ENCODE assay signal across 32 mouse cellular contexts in the genomic region with DNA sequence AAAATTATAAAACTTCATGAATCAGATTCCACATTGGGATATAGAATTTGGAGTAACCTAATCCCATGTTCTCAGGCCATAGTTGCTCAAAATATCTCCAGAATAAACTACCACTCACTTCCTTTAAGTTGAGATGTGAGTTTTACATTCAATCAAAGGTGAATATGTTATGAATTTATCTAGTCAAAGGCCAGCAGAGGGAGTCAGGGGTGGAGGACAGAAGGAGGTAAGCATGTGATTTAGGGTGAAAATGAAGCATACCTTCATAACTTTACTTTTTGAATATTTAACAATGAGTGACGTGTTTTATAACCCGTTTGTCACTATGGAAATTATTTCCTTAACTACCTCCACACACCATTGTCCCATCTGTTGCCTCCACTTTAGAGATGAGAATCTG. TPM values are rescaled to one million over a fixed set of nuclear protein-coding genes. Genes with fewer than 3 reads are reported as not detected.
A peak's percentile ranks its signal among the peaks of the same experiment; 100 is the strongest.
DNase-seq lines count a peak whose midpoint lies in the region; ATAC-seq and TF ChIP-seq lines count a peak whose summit lies in the region.
"Had no signal": no experiment of that assay in that cellular context is flagged by ENCODE, and none has a peak within 500 bp of the region (broad histone marks: within the 10 kb centered on the region; RNA-seq: fewer than 3 reads in every experiment).

No protein-coding gene starts in this region.

- peaks cover 9% of the 10 kb centered on the region for H3K4me1 ChIP-seq in intestine, postnatal 0 days (replicated peaks; ENCODE audit: control insufficient read depth, insufficient read depth, low read length)
- H3K4me1 ChIP-seq in intestine, embryonic 16.5 days (ENCODE audit: control insufficient read depth, insufficient read depth, low read length) = peaks cover 10% of the 10 kb centered on the region
- peaks cover 16% of the 10 kb centered on the region for H3K4me1 ChIP-seq in liver, postnatal 0 days (ENCODE audit: insufficient read depth)

- TF ChIP-seq CTCF in intestine, postnatal 0 days (IDR thresholded peaks at IDR 0.05; ENCODE audit: low read depth) = peak; percentile 32; the same call in 1 of the 2 replicates
- TF ChIP-seq CTCF in liver, postnatal 0 days (IDR thresholded peaks at IDR 0.05; ENCODE audit: low read depth) = peak; percentile 34
- no peak for TF ChIP-seq CTCF in gastrocnemius, adult 2 months (IDR thresholded peaks at IDR 0.05)

- no peak overlapping the region for H3K4me2 ChIP-seq in intestine, postnatal 0 days (replicated peaks; ENCODE audit: low read depth)
- no peak overlapping the region for H3K4me2 ChIP-seq in intestine, embryonic 16.5 days (ENCODE audit: low read depth, low read length)
- no peak overlapping the region for H3K4me2 ChIP-seq in liver, postnatal 0 days (ENCODE audit: low read depth, low read length)
- H3K4me2 ChIP-seq: heart, embryonic 13.5 days; hindbrain, embryonic 14.5 days; intestine, embryonic 15.5 days; limb, embryonic 15.5 days; lung, embryonic 14.5 days; neural tube, embryonic 13.5 days had no signal

- no peaks in the 10 kb centered on the region for H3K36me3 ChIP-seq in intestine, postnatal 0 days (ENCODE audit: control insufficient read depth, insufficient read depth)
- no peaks in the 10 kb centered on the region for H3K36me3 ChIP-seq in intestine, embryonic 16.5 days (ENCODE audit: control insufficient read depth, insufficient read depth, low read length)
- no peaks in the 10 kb centered on the region for H3K36me3 ChIP-seq in liver, postnatal 0 days (replicated peaks; ENCODE audit: insufficient read depth, low read length)
- H3K36me3 ChIP-seq: embryonic facial prominence, embryonic 10.5 days; heart, embryonic 13.5 days; intestine, embryonic 15.5 days; kidney, embryonic 15.5 days; limb, embryonic 15.5 days; neural tube, embryonic 13.5 days had no signal

- H3K9me3 ChIP-seq in intestine, postnatal 0 days (ENCODE audit: control insufficient read depth) = no peaks in the 10 kb centered on the region
- no peaks in the 10 kb centered on the region for H3K9me3 ChIP-seq in intestine, embryonic 16.5 days (ENCODE audit: control insufficient read depth, low read length)
- H3K9me3 ChIP-seq in liver, postnatal 0 days (ENCODE audit: low read length) = no peaks in the 10 kb centered on the region
- H3K9me3 ChIP-seq: embryonic facial prominence, embryonic 10.5 days; heart, embryonic 13.5 days; intestine, embryonic 15.5 days; kidney, embryonic 15.5 days; limb, embryonic 15.5 days; neural tube, embryonic 13.5 days had no signal

- 85% methylated on average over 2 of the region's 2 CpGs for WGBS in intestine, postnatal 0 days
- 90% methylated on average over 2 of the region's 2 CpGs for WGBS in intestine, embryonic 16.5 days
- WGBS in liver, postnatal 0 days (ENCODE audit: insufficient replicate concordance) = 79% methylated on average over 2 of the region's 2 CpGs

- no peak overlapping the region for H3K27ac ChIP-seq in intestine, postnatal 0 days (ENCODE audit: low read depth, low read length)
- H3K27ac ChIP-seq in intestine, embryonic 16.5 days (ENCODE audit: low read length) = no peak overlapping the region
- no peak overlapping the region for H3K27ac ChIP-seq in liver, postnatal 0 days (ENCODE audit: low read depth)
- H3K27ac ChIP-seq in gastrocnemius, adult 2 months = no peak overlapping the region
- H3K27ac ChIP-seq: embryonic facial prominence, embryonic 10.5 days; heart, adult 2 months; heart, embryonic 13.5 days; hindbrain, embryonic 14.5 days; intestine, embryonic 15.5 days; kidney, embryonic 15.5 days; left cerebral cortex, adult 2 months; limb, embryonic 15.5 days; neural tube, embryonic 13.5 days had no signal

- ATAC-seq in intestine, postnatal 0 days = no peak
- no peak for ATAC-seq in intestine, embryonic 16.5 days
- ATAC-seq in liver, postnatal 0 days = no peak
- ATAC-seq: forebrain, postnatal 0 days; intestine, embryonic 15.5 days had no signal

- DNase-seq in thymus, postnatal 14 days = peak; percentile 50
- DNase-seq in thymus, postnatal 25 days = no peak
- no peak for DNase-seq in liver, postnatal 0 days
- DNase-seq in gastrocnemius, adult 2 months = no peak
- no peak for DNase-seq in cerebellum, postnatal 25 days
- DNase-seq: adrenal gland, postnatal 36 days; cerebellum, adult 11 months; cerebellum, adult 9-11 months; forebrain, postnatal 0 days; gastrocnemius, postnatal 25 days; heart, adult 2 months; heart, postnatal 14 days; kidney, postnatal 36 days; left cerebral cortex, postnatal 4 days; lung, embryonic 14.5 days; lung, postnatal 4 days; midbrain, embryonic 14.5 days had no signal

- H3K4me3 ChIP-seq in intestine, postnatal 0 days (ENCODE audit: low read depth, low read length) = no peak overlapping the region
- H3K4me3 ChIP-seq in intestine, embryonic 16.5 days (ENCODE audit: low read length) = no peak overlapping the region
- no peak overlapping the region for H3K4me3 ChIP-seq in liver, postnatal 0 days (ENCODE audit: low read depth, low read length)
- H3K4me3 ChIP-seq in gastrocnemius, adult 2 months = no peak overlapping the region
- H3K4me3 ChIP-seq: embryonic facial prominence, embryonic 10.5 days; heart, adult 2 months; heart, embryonic 13.5 days; intestine, embryonic 15.5 days; kidney, embryonic 15.5 days; left cerebral cortex, adult 2 months; limb, embryonic 15.5 days; neural tube, embryonic 13.5 days had no signal

- H3K27me3 ChIP-seq in intestine, postnatal 0 days (replicated peaks; ENCODE audit: control insufficient read depth, insufficient read depth, low read length) = no peaks in the 10 kb centered on the region
- H3K27me3 ChIP-seq in intestine, embryonic 16.5 days (replicated peaks; ENCODE audit: control insufficient read depth, insufficient read depth, low read length) = no peaks in the 10 kb centered on the region
- no peaks in the 10 kb centered on the region for H3K27me3 ChIP-seq in liver, postnatal 0 days (ENCODE audit: insufficient read depth, low read length)
- H3K27me3 ChIP-seq: heart, embryonic 13.5 days; intestine, embryonic 15.5 days; kidney, embryonic 15.5 days; limb, embryonic 15.5 days; neural tube, embryonic 13.5 days had no signal

- no peak overlapping the region for H3K9ac ChIP-seq in intestine, postnatal 0 days (ENCODE audit: low read depth, low read length)
- H3K9ac ChIP-seq in intestine, embryonic 16.5 days (ENCODE audit: low read depth, low read length) = no peak overlapping the region
- H3K9ac ChIP-seq in liver, postnatal 0 days (replicated peaks) = no peak overlapping the region
- H3K9ac ChIP-seq: forebrain, postnatal 0 days; heart, embryonic 13.5 days; hindbrain, embryonic 14.5 days; intestine, embryonic 15.5 days; kidney, embryonic 15.5 days; limb, embryonic 15.5 days; lung, embryonic 14.5 days; neural tube, embryonic 13.5 days had no signal

- intact Hi-C loops in gastrocnemius, adult 2 months (cut with DNase I) = no loop called here

- TF ChIP-seq EP300 in liver, postnatal 0 days (IDR thresholded peaks at IDR 0.05; ENCODE audit: low read depth) = no peak

RNA-seq across cellular contexts. Expression of gene Hist2h3c2, which starts 4.0 kb away (rescaled TPM):
- polyA plus RNA-seq in intestine, postnatal 0 days (2015; fragmentation: Nextera tagmentation; extraction: Ambion mirVana) = 1.1 and 1.5 TPM in 2 replicates
- 2.9 and 3.7 TPM in 2 replicates for polyA plus RNA-seq in intestine, embryonic 16.5 days (2015; fragmentation: Nextera tagmentation; extraction: Ambion mirVana)
- polyA plus RNA-seq in liver, postnatal 0 days (2015; fragmentation: Nextera tagmentation; extraction: Ambion mirVana) = 5.0 and 8.1 TPM in 2 replicates
- total RNA-seq in gastrocnemius, adult 2 months (2021) = 1 to 10 TPM; 5.4 to 5.6 TPM

RNA-seq across cellular contexts. Expression of gene Hist2h2aa2, which starts 5.2 kb away (rescaled TPM):
- polyA plus RNA-seq in intestine, postnatal 0 days (2015; fragmentation: Nextera tagmentation; extraction: Ambion mirVana) = 87.4 and 108 TPM in 2 replicates
- polyA plus RNA-seq in intestine, embryonic 16.5 days (2015; fragmentation: Nextera tagmentation; extraction: Ambion mirVana) = 37.3 and 43.2 TPM in 2 replicates
- polyA plus RNA-seq in liver, postnatal 0 days (2015; fragmentation: Nextera tagmentation; extraction: Ambion mirVana) = 224 and 229 TPM in 2 replicates
- 100 to 1,000 TPM; 172 to 190 TPM for total RNA-seq in gastrocnemius, adult 2 months (2021)

RNA-seq across cellular contexts. Expression of gene Hist2h2aa1, which starts 10.4 kb away (rescaled TPM):
- polyA plus RNA-seq in intestine, postnatal 0 days (2015; fragmentation: Nextera tagmentation; extraction: Ambion mirVana) = 30.6 and 55.7 TPM in 2 replicates
- polyA plus RNA-seq in intestine, embryonic 16.5 days (2015; fragmentation: Nextera tagmentation; extraction: Ambion mirVana) = 13.7 and 14.1 TPM in 2 replicates
- polyA plus RNA-seq in liver, postnatal 0 days (2015; fragmentation: Nextera tagmentation; extraction: Ambion mirVana) = 107 and 123 TPM in 2 replicates
- total RNA-seq in gastrocnemius, adult 2 months (2021) = 1 to 10 TPM in 1 of 2 experiments, not detected in 1; 2.7 TPM
- polyA plus RNA-seq: C2C12 had no signal

RNA-seq across cellular contexts. Expression of gene Hist2h3c1, which starts 11.6 kb away (rescaled TPM):
- polyA plus RNA-seq in intestine, postnatal 0 days (2015; fragmentation: Nextera tagmentation; extraction: Ambion mirVana) = 0.42 and 1.1 TPM in 2 replicates
- polyA plus RNA-seq in intestine, embryonic 16.5 days (2015; fragmentation: Nextera tagmentation; extraction: Ambion mirVana) = 1.3 and 1.8 TPM in 2 replicates
- polyA plus RNA-seq in liver, postnatal 0 days (2015; fragmentation: Nextera tagmentation; extraction: Ambion mirVana) = 0.78 and 1.5 TPM in 2 replicates
- not detected for total RNA-seq in gastrocnemius, adult 2 months (2021)
- total RNA-seq: adrenal gland, adult 18-20 months; adrenal gland, postnatal 36 days; forebrain, postnatal 0 days; gastrocnemius, postnatal 25 days; heart, adult 2 months; left cerebral cortex, adult 2 months had no signal
- polyA plus RNA-seq: cortical plate, adult 2 months; forebrain, postnatal 0 days; heart, adult 2 months; midbrain, embryonic 14.5 days; spleen, adult 2 months; urinary bladder, adult 2 months had no signal

RNA-seq across cellular contexts. Expression of gene Hist2h2be, which starts 14.0 kb away (rescaled TPM):
- 1.5 and 2.2 TPM in 2 replicates for polyA plus RNA-seq in intestine, postnatal 0 days (2015; fragmentation: Nextera tagmentation; extraction: Ambion mirVana)
- polyA plus RNA-seq in intestine, embryonic 16.5 days (2015; fragmentation: Nextera tagmentation; extraction: Ambion mirVana) = 6.7 and 7.3 TPM in 2 replicates
- 4.1 and 4.9 TPM in 2 replicates for polyA plus RNA-seq in liver, postnatal 0 days (2015; fragmentation: Nextera tagmentation; extraction: Ambion mirVana)
- total RNA-seq in gastrocnemius, adult 2 months (2021) = 1 to 10 TPM; 5.2 to 6.1 TPM
